Mouse (Mus musculus) right cerebral cortex, postnatal 4 days (tissue): ENCODE measurements around the gene Mcpt9.
"Not testable (repeated sequence)": the region's sequence is repeated elsewhere in the genome, so short reads cannot be mapped to it uniquely, and the experiment has no call there.

Source experiments
- DNase-seq: peaks from one replicate; pipeline ENCODE4 v3.0.0-alpha.2; 2022

The Mcpt9 gene

GRCm38 (mm10) chr14:56030395-56030794, at the start of gene Mcpt9:
Gene Mcpt9 (minus strand): TSS chr14:56030495.
- DNase-seq, result not testable (repeated sequence)

GRCm38 (mm10) chr14:56062213-56062612, 31.9 kb upstream of the Mcpt9 start, which contains the start of gene Mcpt4:
Gene Mcpt4 (minus strand): TSS chr14:56062313.
- not testable (repeated sequence) for DNase-seq

GRCm38 (mm10) chr14:56057722-56058121, 27.4 kb upstream of the Mcpt9 start:
- DNase-seq, result no peak

- DNase-seq, result no peak
Measured at GRCm38 (mm10) chr14:56055408-56055807, 25.1 kb upstream of the Mcpt9 start.

DNA sequence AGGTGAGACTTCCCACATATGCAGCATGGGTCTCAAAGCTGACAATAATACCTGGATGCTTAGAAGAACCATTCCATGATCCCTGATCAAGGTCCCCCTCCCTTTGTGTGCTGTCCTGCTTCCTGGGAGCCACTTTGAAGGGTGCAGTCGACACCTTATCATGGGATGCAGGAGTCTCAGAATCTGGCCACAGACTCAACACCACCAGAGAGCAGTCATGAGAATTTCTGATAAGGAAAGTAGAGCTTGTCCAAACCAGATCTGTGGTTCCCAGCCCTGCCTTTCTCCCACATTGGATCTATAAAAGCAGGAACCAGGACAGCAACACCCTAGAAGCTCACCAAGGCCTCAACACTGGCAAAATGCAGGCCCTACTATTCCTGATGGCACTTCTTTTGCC, 11.5 kb upstream of the Mcpt9 start, which contains the start of gene Mcpt2:
Mcpt2 (plus strand) TSS at position 250 of the 400 bp plus-strand sequence.
- not testable (repeated sequence) for DNase-seq

GRCm38 (mm10) chr14:56034433-56034832, 4.1 kb upstream of the Mcpt9 start:
- no peak for DNase-seq

DNA sequence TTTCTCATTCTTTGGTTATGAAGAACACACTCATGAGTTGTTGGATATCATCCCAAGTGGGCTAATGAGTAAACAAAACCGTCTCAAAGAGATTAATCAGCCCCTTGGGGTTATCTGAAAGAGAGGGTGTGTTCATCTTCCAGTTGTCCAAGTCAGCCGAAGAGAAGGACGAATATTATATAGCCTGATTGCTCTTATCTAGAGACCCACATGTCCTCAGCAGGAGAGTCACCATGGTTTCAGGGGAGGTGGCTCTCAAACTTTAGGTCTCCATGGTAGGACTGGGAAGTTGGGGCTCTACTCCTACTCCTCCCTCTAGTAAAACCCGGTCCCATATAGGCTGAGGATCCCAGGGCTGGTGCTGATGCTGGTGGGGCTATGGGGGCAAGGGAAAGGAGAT, 9.0 kb downstream of the Mcpt9 start:
- not testable (repeated sequence) for DNase-seq

DNA sequence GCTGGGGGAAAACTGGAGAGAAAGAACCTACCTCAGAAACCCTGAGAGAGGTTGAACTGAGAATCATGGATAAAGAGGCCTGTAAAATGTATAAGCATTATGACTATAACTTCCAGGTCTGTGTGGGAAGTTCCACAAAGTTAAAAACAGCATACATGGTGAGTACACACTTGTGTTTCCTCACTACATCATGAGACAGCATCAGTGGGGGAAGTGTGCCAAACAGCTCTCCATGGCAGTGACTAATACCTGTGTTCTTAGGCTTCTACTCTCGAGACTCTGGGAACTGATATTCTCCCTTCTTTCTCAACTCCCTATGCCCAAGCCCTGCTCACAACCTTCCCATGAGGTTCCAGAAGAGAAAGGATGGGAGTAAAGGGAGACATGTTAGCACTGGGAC, 10.8 kb downstream of the Mcpt9 start:
- DNase-seq, result no peak

- not testable (repeated sequence) for DNase-seq
Measured at GRCm38 (mm10) chr14:56017671-56018070, 12.6 kb downstream of the Mcpt9 start, which contains the start of gene Mcpt1. Gene Mcpt1 (plus strand): TSS chr14:56017971.

DNA sequence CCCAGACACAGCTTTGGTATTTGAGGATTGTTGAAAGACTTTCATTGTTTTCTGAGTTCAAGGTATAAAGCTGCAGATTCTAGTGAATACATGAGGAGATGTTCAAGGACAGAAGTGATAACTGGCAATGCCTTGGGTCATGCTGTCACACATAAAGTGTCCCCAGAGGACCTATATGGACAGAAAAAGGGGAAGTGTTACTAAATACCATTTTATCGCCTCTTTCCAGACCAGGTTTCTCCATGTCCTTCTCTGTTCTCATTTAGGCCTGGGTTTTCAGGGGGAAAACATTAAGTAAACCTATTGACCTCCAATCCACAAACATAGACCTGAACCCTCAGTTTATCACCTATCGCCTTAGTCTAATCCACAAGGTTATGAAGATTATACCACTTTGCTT, 16.4 kb downstream of the Mcpt9 start:
- DNase-seq, result no peak

DNA sequence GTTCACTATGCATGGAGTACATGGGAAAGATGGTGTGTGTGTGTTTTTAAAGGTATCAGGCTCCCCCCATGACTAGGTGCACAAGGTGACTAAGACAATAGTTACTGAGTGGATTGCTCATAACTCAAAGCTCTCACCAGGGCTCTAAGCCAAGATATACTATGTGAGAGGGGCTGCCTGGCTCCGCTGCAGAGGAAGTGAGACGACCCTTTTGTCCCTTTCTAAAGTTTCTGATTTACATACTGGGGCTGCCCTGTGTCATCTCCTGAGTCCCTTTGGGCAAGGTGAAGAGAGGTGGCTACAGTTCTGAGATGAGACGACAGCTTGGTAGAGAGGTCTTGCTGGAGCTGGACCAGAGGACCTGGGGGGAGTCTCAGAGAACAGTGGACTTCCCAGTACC, 17.1 kb downstream of the Mcpt9 start:
- no peak for DNase-seq

DNA sequence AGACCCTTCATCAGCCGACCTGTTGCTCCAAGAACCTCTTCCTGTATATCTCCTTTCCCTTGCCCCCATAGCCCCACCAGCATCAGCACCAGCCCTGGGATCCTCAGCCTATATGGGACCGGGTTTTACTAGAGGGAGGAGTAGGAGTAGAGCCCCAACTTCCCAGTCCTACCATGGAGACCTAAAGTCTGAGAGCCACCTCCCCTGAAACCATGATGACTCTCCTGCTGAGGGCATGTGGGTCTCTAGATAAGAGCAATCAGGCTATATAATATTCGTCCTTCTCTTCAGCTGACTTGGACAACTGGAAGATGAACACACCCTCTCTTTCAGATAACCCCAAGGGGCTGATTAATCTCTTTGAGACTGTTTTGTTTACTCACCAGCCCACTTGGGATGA, 42.8 kb downstream of the Mcpt9 start:
- not testable (repeated sequence) for DNase-seq
